Mouse (Mus musculus) myocyte (in vitro differentiated cells): ENCODE measurements around the gene Bud23.

Source experiments
- CEBPB ChIP-seq: IDR thresholded peaks from 2 replicates; pipeline ENCODE4 v1.6.1; 2011; ENCODE audit warnings: mild to moderate bottlenecking, moderate library complexity; ENCODE audit not compliant: poor library complexity, insufficient read depth, severe bottlenecking
- E2F4 ChIP-seq: IDR thresholded peaks from one replicate; pipeline ENCODE4 v1.6.1; 2011; ENCODE audit warnings: mild to moderate bottlenecking, control low read depth, moderate library complexity; ENCODE audit not compliant: insufficient read depth
- MAX ChIP-seq: IDR thresholded peaks from one replicate; pipeline ENCODE4 v1.6.1; 2011; ENCODE audit warnings: low read depth, mild to moderate bottlenecking, control low read depth
- MYOD1 ChIP-seq, 3 experiments: IDR thresholded peaks; one replicate each; pipeline ENCODE4 v1.6.1; 2011; ENCODE audit warnings: control low read depth in 2 of 3, low read depth in 2 of 3, mild to moderate bottlenecking in 2 of 3, moderate library complexity in 1 of 3; ENCODE audit not compliant: insufficient read length in 2 of 3, control insufficient read depth in 1 of 3
- MYOG ChIP-seq, 3 experiments: IDR thresholded peaks; one replicate each; pipeline ENCODE4 v1.6.1; 2011; ENCODE audit warnings: control low read depth in 2 of 3, low read depth in 2 of 3, mild to moderate bottlenecking in 2 of 3; ENCODE audit not compliant: insufficient read length in 2 of 3, control insufficient read depth in 1 of 3, insufficient read depth in 1 of 3
- POLR2A ChIP-seq: IDR thresholded peaks from one replicate; pipeline ENCODE4 v1.6.1; 2011; ENCODE audit warnings: low read depth, mild to moderate bottlenecking, control low read depth, moderate library complexity; ENCODE audit not compliant: insufficient read length
- POLR2AphosphoS2 ChIP-seq: IDR thresholded peaks from one replicate; pipeline ENCODE4 v1.6.1; 2011; ENCODE audit warnings: low read depth, control low read depth; ENCODE audit not compliant: insufficient read length
- REST ChIP-seq: IDR thresholded peaks from one replicate; pipeline ENCODE4 v1.6.1; 2011; ENCODE audit warnings: mild to moderate bottlenecking, control low read depth, moderate library complexity; ENCODE audit not compliant: insufficient read depth, insufficient read length
- SRF ChIP-seq: IDR thresholded peaks from one replicate; pipeline ENCODE4 v1.6.1; 2011; ENCODE audit warnings: low read depth; ENCODE audit not compliant: control insufficient read depth, insufficient read length
- TCF12 ChIP-seq: IDR thresholded peaks from one replicate; pipeline ENCODE4 v1.6.1; 2011; ENCODE audit warnings: mild to moderate bottlenecking, control low read depth; ENCODE audit not compliant: poor library complexity, insufficient read depth, severe bottlenecking
- TCF3 ChIP-seq: IDR thresholded peaks from one replicate; pipeline ENCODE4 v1.6.1; 2011; ENCODE audit warnings: low read depth, control low read depth; ENCODE audit not compliant: insufficient read length
- USF1 ChIP-seq: IDR thresholded peaks from one replicate; pipeline ENCODE4 v1.6.1; 2011; ENCODE audit warnings: low read depth, mild to moderate bottlenecking, control low read depth, moderate library complexity

GRCm38 (mm10) chr5:135042105-135042788 lies 22.5 kb downstream of the Bud23 start:
- TF ChIP-seq TCF12 (no peak), POLR2A (no peak), E2F4 (no peak), MYOG (IDR thresholded peaks at IDR 0.05; ENCODE audit: control insufficient read depth in 1 of 3, insufficient read depth in 1 of 3, insufficient read length in 2 of 3, low read depth in 2 of 3) (no peak), MYOD1 (IDR thresholded peaks at IDR 0.05; ENCODE audit: control insufficient read depth in 1 of 3, insufficient read length in 2 of 3, low read depth in 2 of 3) (no peak), USF1 (no peak), POLR2AphosphoS2 (no peak), MAX (no peak), TCF3 (no peak), CEBPB (no peak), REST (no peak), SRF (no peak)
